Mouse (Mus musculus) layer of hippocampus, adult 11-12 months (tissue): ENCODE measurements at regions not wholly inside any gene's neighbourhood (a gene's known extent, or its start where the extent isn't known, plus 50 kb on each side); places are given as distances from the start of the nearest gene placed in this dataset.

ENCODE experiments used
- DNase-seq: peaks from one replicate; pipeline ENCODE4 v3.0.0; 2022; ENCODE audit warnings: low spot score

GRCm38 (mm10) chr1:166735545-166735944, 53.9 kb upstream of the Fmo9 start:
- no peak for DNase-seq

GRCm38 (mm10) chr1:166738029-166738428, 56.4 kb upstream of the Fmo9 start:
- DNase-seq, result peak; percentile 23

- DNase-seq, result peak; percentile 32
These were observed 68.6 kb upstream of the Fmo9 start for GRCm38 (mm10) chr1:166750236-166750635.

GRCm38 (mm10) chr1:166750777-166751176, 69.1 kb upstream of the Fmo9 start:
- no peak for DNase-seq

GRCm38 (mm10) chr1:166751436-166751835, 69.8 kb upstream of the Fmo9 start:
- no peak for DNase-seq

- DNase-seq, result peak; percentile 21
These were observed 71.5 kb upstream of the Fmo9 start for GRCm38 (mm10) chr1:166752990-166753709.

- DNase-seq, result no peak
These were observed 77.3 kb upstream of the Fmo9 start for GRCm38 (mm10) chr1:166758987-166759386.

GRCm38 (mm10) chr1:166773114-166773513, 91.5 kb upstream of the Fmo9 start:
- DNase-seq, result no peak

GRCm38 (mm10) chr1:166782106-166782505, 100.5 kb upstream of the Fmo9 start:
- DNase-seq, result peak; percentile 51

GRCm38 (mm10) chr1:166787945-166788344, 106.3 kb upstream of the Fmo9 start:
- DNase-seq, result no peak

GRCm38 (mm10) chr1:166788824-166789399, 107.3 kb upstream of the Fmo9 start:
- DNase-seq, result no peak

GRCm38 (mm10) chr1:166793052-166793716, 111.5 kb upstream of the Fmo9 start:
- DNase-seq, result no peak

- no peak for DNase-seq
These were observed 112.1 kb upstream of the Fmo9 start for GRCm38 (mm10) chr1:166793717-166794081.

- peak; percentile 16 for DNase-seq
These were observed 113.1 kb upstream of the Fmo9 start for GRCm38 (mm10) chr1:166794622-166795244.

GRCm38 (mm10) chr1:166795613-166796012, 114.0 kb upstream of the Fmo9 start:
- DNase-seq, result no peak

GRCm38 (mm10) chr1:166796362-166796925, 114.8 kb upstream of the Fmo9 start:
- DNase-seq, result peak; percentile 34

GRCm38 (mm10) chr1:166796931-166797330, 115.3 kb upstream of the Fmo9 start:
- DNase-seq, result no peak

- no peak for DNase-seq
These were observed 119.4 kb upstream of the Fmo9 start for GRCm38 (mm10) chr1:166800953-166801603.

GRCm38 (mm10) chr1:166801929-166802328, 120.3 kb upstream of the Fmo9 start:
- DNase-seq, result no peak

- DNase-seq, result no peak
These were observed 122.3 kb upstream of the Fmo9 start for GRCm38 (mm10) chr1:166803928-166804327.

- no peak for DNase-seq
These were observed 122.7 kb upstream of the Fmo9 start for GRCm38 (mm10) chr1:166804333-166804732.
